Mouse (Mus musculus) neural tube, embryonic 12.5 days (tissue): ENCODE measurements around the gene Srpk1. TPM values are rescaled to one million over a fixed set of nuclear protein-coding genes. Genes with fewer than 3 reads are reported as not detected.
A peak's percentile ranks its signal among the peaks of the same experiment; 100 is the strongest.

Source experiments
- ATAC-seq: fragments of 200-750 bp; cut with Nextera tagmentation; 2 replicates; pipeline ENCODE4 v1.8.0; 2017; ENCODE audit warnings: low read depth, mild to moderate bottlenecking, moderate TSS enrichment, moderate library complexity; ENCODE audit not compliant: low FRiP score
- H3K27ac ChIP-seq: fragments of 300-500 bp; sonication (generic); 2 replicates; pipeline ENCODE4 v1.5.1; 2016
- H3K27me3 ChIP-seq: fragments of 300-500 bp; sonication (generic); replicated peaks from 2 replicates; pipeline ENCODE4 v1.6.1; 2016; ENCODE audit warnings: mild to moderate bottlenecking
- H3K36me3 ChIP-seq: fragments of 300-500 bp; sonication (generic); 2 replicates; pipeline ENCODE4 v1.6.1; 2016; ENCODE audit warnings: mild to moderate bottlenecking
- H3K4me1 ChIP-seq: fragments of 300-500 bp; sonication (generic); 2 replicates; pipeline ENCODE4 v1.6.1; 2016
- H3K4me2 ChIP-seq: fragments of 300-500 bp; sonication (generic); replicated peaks from 2 replicates; pipeline ENCODE4 v1.6.1; 2016; ENCODE audit warnings: mild to moderate bottlenecking
- H3K4me3 ChIP-seq: fragments of 300-500 bp; sonication (generic); 2 replicates; pipeline ENCODE4 v1.5.1; 2016
- H3K9ac ChIP-seq: fragments of 300-500 bp; sonication (generic); 2 replicates; pipeline ENCODE4 v1.6.1; 2016; ENCODE audit warnings: mild to moderate bottlenecking
- H3K9me3 ChIP-seq: fragments of 300-500 bp; sonication (generic); 2 replicates; pipeline ENCODE4 v1.6.1; 2016; ENCODE audit warnings: mild to moderate bottlenecking
- WGBS: fragments of 180-500 bp; shearing (Covaris S2); methylation state at CpG from one replicate; pipeline ENCODE4 v1.1.7; 2016; 5-methylcytosine and 5-hydroxymethylcytosine counted together
- polyA plus RNA-seq: library from polyadenylated mRNA; unstranded; fragments of >200 nt; fragmentation: Nextera tagmentation; extraction: Ambion mirVana; gene quantifications from 2 replicates; pipeline ENCODE4 v1.2.1, GENCODE M21; 2016

Gene Srpk1
- 96.1 and 107 TPM in 2 replicates for polyA plus RNA-seq

- Histone ChIP-seq H3K4me2 (peak within 1 kb of the TSS; percentile 88), H3K9me3 (no peaks in the 10 kb centered on the region), H3K9ac (peak within 1 kb of the TSS; percentile 98), H3K27me3 (no peaks in the 10 kb centered on the region), H3K27ac (peak within 1 kb of the TSS; percentile 88), H3K4me3 (peak within 1 kb of the TSS; percentile 99), H3K4me1 (peaks cover 27% of the 10 kb centered on the region), H3K36me3 (peaks cover 21% of the 10 kb centered on the region)
- WGBS, result under 1% methylated on average over 53 of the region's 53 CpGs
- ATAC-seq, result peak; percentile 95
Observed at GRCm38 (mm10) chr17:28622300-28622759, at the start of gene Srpk1. Srpk1 (minus strand) TSS chr17:28622709.

DNA sequence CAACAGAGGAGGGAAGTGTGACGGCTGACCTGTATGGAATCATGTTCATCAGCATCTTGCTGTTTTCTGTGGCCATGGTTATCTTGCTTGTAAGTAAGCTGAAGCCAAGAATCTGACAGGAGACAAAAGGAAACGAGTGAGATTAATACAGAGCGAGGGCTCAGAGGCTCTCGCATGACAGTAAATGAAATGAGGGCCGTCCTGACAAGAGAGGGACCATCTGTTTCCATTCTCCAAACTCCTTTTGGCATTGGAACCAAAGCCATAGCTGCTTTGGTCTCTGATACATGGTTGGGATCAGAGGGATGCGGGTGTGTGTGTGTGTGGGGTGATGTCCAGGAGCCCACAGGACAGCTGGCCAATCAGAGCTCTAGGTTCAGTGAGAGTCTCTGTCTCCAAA is 37.1 kb upstream of the Srpk1 start:
- ATAC-seq, result no peak
- H3K9me3 ChIP-seq, result no peaks in the 10 kb centered on the region
- no peaks in the 10 kb centered on the region for H3K27me3 ChIP-seq
- no peaks in the 10 kb centered on the region for H3K4me1 ChIP-seq
- no peak overlapping the region for H3K27ac ChIP-seq
- H3K36me3 ChIP-seq, result no peaks in the 10 kb centered on the region
- 77% methylated on average over 6 of the region's 6 CpGs for WGBS
- no peak overlapping the region for H3K4me3 ChIP-seq
- no peak overlapping the region for H3K9ac ChIP-seq
- no peak overlapping the region for H3K4me2 ChIP-seq

DNA sequence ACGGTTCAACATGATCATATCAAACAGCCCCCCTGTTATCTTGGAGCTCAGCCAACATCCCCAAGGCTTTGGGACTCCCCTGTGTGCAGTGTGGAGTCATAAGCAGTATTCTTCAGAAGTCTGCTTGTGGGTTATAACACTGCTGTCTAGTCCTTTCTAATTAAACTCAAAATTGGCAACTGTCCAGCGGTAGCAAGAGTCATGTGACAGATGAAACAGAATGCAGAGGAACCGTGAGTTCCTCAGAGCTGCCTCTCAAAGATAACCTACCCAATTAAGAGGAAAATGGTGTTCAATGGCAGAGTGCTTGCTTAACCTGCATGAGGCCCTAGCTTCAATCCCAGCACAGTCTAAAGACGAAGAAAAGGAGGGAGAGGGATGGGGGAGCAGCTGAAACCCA is 35.4 kb upstream of the Srpk1 start:
- ATAC-seq, result no peak
- Histone ChIP-seq H3K27me3 (no peaks in the 10 kb centered on the region), H3K27ac (no peak overlapping the region), H3K9ac (no peak overlapping the region), H3K4me1 (no peaks in the 10 kb centered on the region), H3K4me2 (no peak overlapping the region), H3K4me3 (no peak overlapping the region), H3K9me3 (no peaks in the 10 kb centered on the region), H3K36me3 (no peaks in the 10 kb centered on the region)
- WGBS, result 61% methylated on average over 4 of the region's 4 CpGs

GRCm38 (mm10) chr17:28650268-28650667 is 27.8 kb upstream of the Srpk1 start:
- Histone ChIP-seq H3K4me2 (no peak overlapping the region), H3K27me3 (no peaks in the 10 kb centered on the region)
- WGBS, result 82% methylated on average over 3 of the region's 3 CpGs

DNA sequence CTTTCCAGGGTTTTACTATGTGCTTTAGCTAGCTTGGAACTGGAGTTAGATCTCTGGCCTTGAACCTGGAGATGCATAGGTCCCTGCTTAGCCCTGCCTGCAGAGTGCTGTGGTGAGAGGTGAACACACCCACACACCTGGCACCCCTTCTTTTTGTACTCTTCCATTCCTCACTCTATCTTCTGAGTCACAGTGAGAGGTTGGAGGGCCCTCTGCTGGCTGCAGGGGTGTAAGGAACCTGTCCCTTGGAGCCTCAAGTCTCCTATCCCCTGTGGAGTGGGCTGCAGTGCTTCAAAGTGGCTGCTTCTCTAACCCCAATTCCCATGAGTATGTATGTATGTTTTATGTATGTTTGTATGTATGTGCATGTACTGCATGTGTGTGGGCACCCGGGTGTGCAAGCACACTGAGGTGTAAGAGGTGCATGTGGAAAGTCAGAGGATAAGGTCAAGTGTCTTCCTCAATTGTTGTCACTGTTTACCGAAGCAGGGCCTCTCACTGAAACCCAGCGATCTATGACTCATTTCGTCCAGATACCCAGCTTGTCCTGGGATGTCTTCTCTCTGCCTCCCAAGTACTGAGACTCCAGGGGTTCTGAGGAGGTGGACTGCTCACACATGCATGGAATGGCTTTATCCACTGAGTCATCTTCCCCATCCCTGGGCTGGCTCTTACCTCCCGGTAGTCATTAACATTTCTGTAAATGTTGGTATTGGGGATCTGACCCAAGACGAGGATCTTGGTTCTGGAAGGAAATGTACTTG is 26.3 kb upstream of the Srpk1 start:
- ATAC-seq, result no peak
- no peak overlapping the region for H3K9ac ChIP-seq
- no peaks in the 10 kb centered on the region for H3K36me3 ChIP-seq
- no peaks in the 10 kb centered on the region for H3K27me3 ChIP-seq
- H3K4me1 ChIP-seq, result no peaks in the 10 kb centered on the region
- no peak overlapping the region for H3K4me3 ChIP-seq
- H3K27ac ChIP-seq, result no peak overlapping the region
- WGBS, result 53% methylated on average over 6 of the region's 6 CpGs
- H3K9me3 ChIP-seq, result no peaks in the 10 kb centered on the region
- no peak overlapping the region for H3K4me2 ChIP-seq

More at GRCm38 (mm10) chr17:28650268-28650667, 27.8 kb upstream of the Srpk1 start:
- H3K4me1 ChIP-seq, result no peaks in the 10 kb centered on the region
- no peak overlapping the region for H3K9ac ChIP-seq
- no peaks in the 10 kb centered on the region for H3K36me3 ChIP-seq
- ATAC-seq, result no peak
- no peak overlapping the region for H3K27ac ChIP-seq
- no peaks in the 10 kb centered on the region for H3K9me3 ChIP-seq
- H3K4me3 ChIP-seq, result no peak overlapping the region

DNA sequence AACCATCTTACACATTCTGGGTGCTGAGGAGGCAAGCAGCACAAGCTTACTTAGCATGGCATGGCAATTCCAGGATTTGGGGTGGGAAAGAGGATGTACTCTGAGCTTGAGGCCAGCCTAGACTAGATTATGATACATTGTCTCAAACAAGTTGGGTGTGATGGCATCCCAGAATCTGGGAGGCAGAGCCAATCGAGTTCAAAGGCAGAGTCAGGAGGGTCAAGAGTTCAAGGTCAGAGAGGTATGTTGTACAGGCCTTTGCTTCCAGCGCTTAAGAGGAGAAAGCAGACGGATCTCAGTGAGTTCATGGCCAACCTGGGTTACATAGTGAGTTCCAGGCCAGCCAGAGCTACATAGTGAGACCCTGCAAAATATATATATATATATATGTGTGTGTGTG is 23.7 kb upstream of the Srpk1 start:
- H3K4me3 ChIP-seq, result no peak overlapping the region
- no peaks in the 10 kb centered on the region for H3K4me1 ChIP-seq
- no peak for ATAC-seq
- H3K9me3 ChIP-seq, result no peaks in the 10 kb centered on the region
- H3K4me2 ChIP-seq, result no peak overlapping the region
- no peaks in the 10 kb centered on the region for H3K36me3 ChIP-seq
- WGBS, result 83% methylated on average over 3 of the region's 3 CpGs
- H3K9ac ChIP-seq, result no peak overlapping the region
- no peaks in the 10 kb centered on the region for H3K27me3 ChIP-seq
- H3K27ac ChIP-seq, result no peak overlapping the region

DNA sequence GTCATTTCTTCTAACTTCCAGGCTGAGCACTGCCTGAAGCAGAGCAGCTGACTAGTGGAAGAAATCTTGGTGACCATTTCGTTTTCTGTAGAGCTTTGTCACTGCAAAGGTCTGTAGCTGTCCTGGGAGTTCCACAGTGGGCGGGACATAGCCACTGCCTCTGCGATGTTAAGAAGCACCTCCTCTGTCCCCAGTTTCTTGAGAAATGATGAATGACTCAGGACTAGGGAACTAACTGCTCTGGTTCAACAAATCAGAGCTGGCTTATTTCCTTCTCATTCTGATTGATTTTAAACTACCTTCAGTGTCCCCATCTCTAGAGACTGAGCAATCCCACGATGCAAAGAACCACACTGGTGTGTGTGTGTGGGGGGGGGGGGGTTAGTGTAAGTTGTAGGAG is 21.6 kb upstream of the Srpk1 start:
- no peaks in the 10 kb centered on the region for H3K9me3 ChIP-seq
- no peak overlapping the region for H3K4me2 ChIP-seq
- no peaks in the 10 kb centered on the region for H3K27me3 ChIP-seq
- 51% methylated on average over 4 of the region's 4 CpGs for WGBS
- no peak overlapping the region for H3K4me3 ChIP-seq
- no peaks in the 10 kb centered on the region for H3K36me3 ChIP-seq
- no peak for ATAC-seq
- no peaks in the 10 kb centered on the region for H3K4me1 ChIP-seq
- H3K27ac ChIP-seq, result no peak overlapping the region
- H3K9ac ChIP-seq, result no peak overlapping the region

DNA sequence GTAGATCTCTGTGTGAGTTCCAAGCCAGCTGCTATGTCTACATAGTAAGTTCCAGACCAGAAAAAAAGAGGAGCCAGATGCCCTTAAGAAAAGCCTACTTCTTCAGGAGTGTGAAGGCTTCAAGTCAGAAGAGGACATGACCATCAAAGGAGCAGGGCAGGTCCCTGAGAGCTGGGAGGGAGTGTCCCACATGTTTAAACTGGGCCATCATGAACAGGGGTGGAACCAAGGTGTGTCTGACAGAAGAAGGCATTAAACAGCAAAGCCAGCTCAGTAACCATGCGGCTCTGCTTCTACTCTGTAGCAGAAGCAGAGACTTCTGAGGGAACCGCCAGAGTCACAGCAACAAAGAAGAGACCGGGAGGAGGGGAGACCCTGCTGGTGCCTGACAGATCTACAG is 21.2 kb upstream of the Srpk1 start:
- Histone ChIP-seq H3K9me3 (no peaks in the 10 kb centered on the region), H3K4me2 (no peak overlapping the region), H3K4me1 (no peaks in the 10 kb centered on the region), H3K27ac (no peak overlapping the region), H3K9ac (no peak overlapping the region), H3K4me3 (no peak overlapping the region), H3K36me3 (no peaks in the 10 kb centered on the region), H3K27me3 (no peaks in the 10 kb centered on the region)
- WGBS, result 37% methylated on average over 3 of the region's 3 CpGs
- no peak for ATAC-seq

DNA sequence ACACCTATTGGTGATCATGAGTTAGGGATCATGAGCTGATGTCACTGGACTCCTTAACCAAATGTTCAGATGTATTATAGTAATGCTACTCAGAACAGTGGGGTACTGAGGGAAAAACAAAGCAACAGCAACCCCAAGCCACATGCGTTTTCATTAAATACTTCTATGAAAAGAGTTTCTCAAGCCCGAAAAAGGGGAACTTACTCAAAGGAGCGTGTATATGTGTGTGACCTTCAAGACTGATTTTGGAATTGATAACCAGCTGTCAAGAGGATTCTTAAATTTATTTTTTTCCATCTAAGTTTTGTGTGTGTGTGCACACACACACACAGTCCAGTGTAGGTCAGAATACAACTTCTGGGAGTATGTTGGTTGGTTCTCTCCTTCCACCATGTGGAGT is 17.6 kb upstream of the Srpk1 start:
- no peaks in the 10 kb centered on the region for H3K9me3 ChIP-seq
- no peak overlapping the region for H3K9ac ChIP-seq
- H3K27ac ChIP-seq, result no peak overlapping the region
- WGBS, result 88% methylated on average over 3 of the region's 3 CpGs
- H3K4me1 ChIP-seq, result no peaks in the 10 kb centered on the region
- no peaks in the 10 kb centered on the region for H3K27me3 ChIP-seq
- H3K36me3 ChIP-seq, result no peaks in the 10 kb centered on the region
- no peak for ATAC-seq
- no peak overlapping the region for H3K4me2 ChIP-seq
- H3K4me3 ChIP-seq, result no peak overlapping the region

DNA sequence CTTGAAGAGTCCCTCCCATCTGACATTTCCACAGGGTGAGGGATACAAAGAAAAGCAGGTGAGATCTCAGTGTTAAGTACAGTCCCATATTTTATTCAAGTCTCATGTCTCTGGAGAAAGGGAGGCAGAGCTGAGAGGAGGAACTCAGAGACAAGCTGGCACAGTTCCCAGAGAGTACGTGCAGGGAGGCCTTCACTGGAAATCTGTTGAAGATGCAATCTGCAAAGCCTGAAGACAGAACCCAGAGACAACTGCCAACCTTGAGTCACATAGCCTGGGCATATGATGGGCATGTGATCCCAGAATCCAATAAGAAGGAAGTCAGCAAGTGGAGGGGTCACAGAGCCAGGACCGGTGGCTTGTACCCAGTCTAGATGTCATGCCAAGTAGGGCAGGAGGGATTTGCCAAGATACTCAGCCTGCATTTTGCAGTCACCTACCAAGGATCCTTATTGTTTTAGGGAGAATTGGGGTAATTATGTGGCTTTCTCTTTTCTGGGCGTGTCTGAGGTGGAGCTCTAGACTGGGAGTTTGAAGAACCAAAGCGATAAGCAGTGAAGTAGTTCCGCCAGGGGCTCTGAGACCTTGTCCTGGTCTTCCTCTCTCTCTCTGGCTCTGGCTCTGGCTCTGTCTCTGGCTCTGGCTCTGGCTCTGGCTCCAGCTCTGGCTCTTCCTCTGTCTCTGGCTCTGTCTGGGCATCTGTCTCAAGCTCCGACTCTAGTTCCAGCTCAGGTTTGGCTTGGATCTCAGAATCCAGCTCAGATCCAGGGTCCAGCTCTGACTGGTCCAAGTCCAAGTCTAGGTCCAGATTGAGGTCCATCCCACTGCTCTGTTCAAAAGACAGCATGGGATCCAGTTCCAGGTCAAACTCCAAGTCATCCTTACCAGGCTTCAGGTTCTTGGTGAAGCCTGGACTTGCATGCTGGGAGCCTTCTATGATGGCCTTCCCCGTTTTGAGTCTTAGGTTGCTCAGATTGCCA is 15.5 kb upstream of the Srpk1 start:
- Histone ChIP-seq H3K4me3 (no peak overlapping the region), H3K27ac (no peak overlapping the region), H3K27me3 (0 out of 2 replicates have a peak, but pooled peaks cover 4% of the 10 kb centered on the region), H3K36me3 (no peaks in the 10 kb centered on the region), H3K9me3 (no peaks in the 10 kb centered on the region), H3K4me1 (no peaks in the 10 kb centered on the region), H3K4me2 (no peak overlapping the region), H3K9ac (no peak overlapping the region)
- WGBS, result 86% methylated on average over 7 of the region's 7 CpGs
- ATAC-seq, result no peak

DNA sequence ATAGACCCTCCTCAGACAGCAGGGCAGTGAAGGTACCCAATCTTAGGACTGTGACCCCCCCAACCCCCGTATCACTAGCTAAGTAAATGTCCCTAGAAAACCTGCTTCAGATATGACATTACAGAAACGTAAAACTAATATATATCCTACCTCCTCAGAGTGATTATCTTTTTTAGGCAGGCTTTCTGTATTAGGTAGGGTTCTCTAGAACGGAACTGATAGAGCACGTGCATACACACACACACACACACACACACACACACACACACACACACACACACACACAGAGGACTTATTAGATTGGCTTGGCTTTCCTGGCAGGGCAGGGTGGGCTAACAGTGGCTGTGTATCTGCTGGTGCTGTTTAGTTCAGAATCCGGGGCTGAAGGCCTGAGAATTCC is 13.3 kb upstream of the Srpk1 start:
- 0 out of 2 replicates have a peak, but pooled peaks cover 4% of the 10 kb centered on the region for H3K27me3 ChIP-seq
- no peak overlapping the region for H3K9ac ChIP-seq
- H3K4me2 ChIP-seq, result no peak overlapping the region
- no peak for ATAC-seq
- no peaks in the 10 kb centered on the region for H3K4me1 ChIP-seq
- no peaks in the 10 kb centered on the region for H3K36me3 ChIP-seq
- no peak overlapping the region for H3K27ac ChIP-seq
- 84% methylated on average over 5 of the region's 5 CpGs for WGBS
- no peak overlapping the region for H3K4me3 ChIP-seq
- H3K9me3 ChIP-seq, result no peaks in the 10 kb centered on the region

- Histone ChIP-seq H3K4me3 (no peak overlapping the region), H3K9ac (no peak overlapping the region), H3K27ac (no peak overlapping the region), H3K4me2 (no peak overlapping the region), H3K4me1 (no peaks in the 10 kb centered on the region), H3K27me3 (0 out of 2 replicates have a peak, but pooled peaks cover 4% of the 10 kb centered on the region), H3K36me3 (no peaks in the 10 kb centered on the region), H3K9me3 (no peaks in the 10 kb centered on the region)
- WGBS, result 51% methylated on average over 3 of the region's 3 CpGs
- no peak for ATAC-seq
Observed at GRCm38 (mm10) chr17:28629125-28629524, 6.6 kb upstream of the Srpk1 start.
